Mouse (Mus musculus) cerebellum, adult 9-11 months (tissue): ENCODE results near the gene Nt5c3.

ENCODE experiments used
- DNase-seq: peaks from one replicate; pipeline ENCODE4 v3.0.0; 2022

The Nt5c3 gene

DNA sequence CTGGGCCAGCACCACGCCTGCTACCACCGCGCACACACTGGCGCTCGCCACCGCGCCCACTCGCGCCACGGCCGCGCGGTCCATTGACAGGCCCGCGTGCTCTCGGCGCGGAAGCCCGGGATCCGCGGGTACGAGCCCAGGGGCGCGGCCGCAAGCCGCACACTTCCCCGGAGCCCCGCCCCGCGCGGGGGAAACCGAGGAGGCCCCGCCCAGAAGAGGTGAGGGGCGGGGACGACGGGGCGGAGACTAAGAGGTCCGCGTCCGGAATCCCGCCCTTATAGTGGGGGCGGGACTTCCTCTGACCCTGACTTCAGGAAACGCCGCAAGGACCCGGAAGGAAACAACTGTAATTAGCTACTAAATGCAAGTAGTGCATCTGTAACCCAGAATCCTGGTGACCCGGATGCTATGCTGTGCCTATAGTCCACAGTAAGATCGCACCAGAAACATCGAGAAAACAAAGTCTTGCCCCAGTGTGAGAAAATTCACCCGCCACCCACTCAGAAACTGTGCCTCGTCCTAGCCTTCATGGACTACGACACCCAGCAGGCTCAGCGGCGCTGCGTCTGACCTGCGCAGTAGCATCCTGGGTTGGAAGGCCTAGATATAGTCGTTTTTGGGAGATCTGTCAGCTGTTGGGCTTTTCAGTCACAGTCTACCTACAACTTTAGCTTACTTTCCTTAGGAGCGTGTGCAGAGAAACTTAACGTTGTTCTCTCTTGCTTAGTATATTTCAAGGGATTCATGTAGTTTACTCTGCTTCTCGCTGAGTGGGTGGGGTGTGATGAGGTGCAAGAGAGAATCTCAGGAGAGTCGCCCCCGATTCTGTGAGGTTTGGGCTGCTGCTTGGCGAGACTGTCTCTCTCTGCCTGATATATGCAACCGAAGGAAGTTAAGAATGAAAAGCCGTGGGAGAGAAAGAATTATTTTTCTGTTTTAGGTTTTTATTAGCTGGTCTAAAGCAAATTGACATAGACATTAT, at the start of gene Nt5c3, which contains the start of gene Vmn1r4:
Nt5c3 (minus strand) TSS at position 207 of the 982 bp plus-strand sequence.
Vmn1r4 (plus strand) TSS at position 290 of the 982 bp plus-strand sequence.
- peak; percentile 96 for DNase-seq

GRCm38 (mm10) chr6:56969973-56970372, 46.2 kb upstream of the Nt5c3 start, which contains the start of gene Vmn1r5:
Gene Vmn1r5, plus strand, starts transcription at chr6:56970273.
- DNase-seq = no peak

DNA sequence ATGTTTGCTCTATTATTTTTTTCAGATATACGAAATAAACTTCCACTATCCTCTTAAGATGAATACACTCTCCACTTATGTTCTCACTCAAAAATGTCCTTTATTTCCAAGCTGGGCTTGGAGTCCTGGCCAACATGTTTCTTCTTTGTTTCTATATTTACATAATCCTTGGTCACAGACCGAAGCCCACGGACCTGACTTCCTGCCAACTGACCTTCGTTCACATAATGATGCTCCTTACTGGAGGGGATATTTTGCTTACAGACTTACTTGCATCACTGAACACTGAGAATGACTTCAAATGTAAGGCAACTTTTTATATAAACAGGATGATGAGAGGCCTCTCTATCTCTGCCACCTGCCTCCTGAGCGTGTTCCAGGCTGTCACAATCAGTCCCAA, 32.7 kb upstream of the Nt5c3 start:
- DNase-seq = no peak

- no peak for DNase-seq
Measured at GRCm38 (mm10) chr6:56934366-56934765, 10.6 kb upstream of the Nt5c3 start.

GRCm38 (mm10) chr6:56932464-56932863, 8.7 kb upstream of the Nt5c3 start:
- no peak for DNase-seq

DNA sequence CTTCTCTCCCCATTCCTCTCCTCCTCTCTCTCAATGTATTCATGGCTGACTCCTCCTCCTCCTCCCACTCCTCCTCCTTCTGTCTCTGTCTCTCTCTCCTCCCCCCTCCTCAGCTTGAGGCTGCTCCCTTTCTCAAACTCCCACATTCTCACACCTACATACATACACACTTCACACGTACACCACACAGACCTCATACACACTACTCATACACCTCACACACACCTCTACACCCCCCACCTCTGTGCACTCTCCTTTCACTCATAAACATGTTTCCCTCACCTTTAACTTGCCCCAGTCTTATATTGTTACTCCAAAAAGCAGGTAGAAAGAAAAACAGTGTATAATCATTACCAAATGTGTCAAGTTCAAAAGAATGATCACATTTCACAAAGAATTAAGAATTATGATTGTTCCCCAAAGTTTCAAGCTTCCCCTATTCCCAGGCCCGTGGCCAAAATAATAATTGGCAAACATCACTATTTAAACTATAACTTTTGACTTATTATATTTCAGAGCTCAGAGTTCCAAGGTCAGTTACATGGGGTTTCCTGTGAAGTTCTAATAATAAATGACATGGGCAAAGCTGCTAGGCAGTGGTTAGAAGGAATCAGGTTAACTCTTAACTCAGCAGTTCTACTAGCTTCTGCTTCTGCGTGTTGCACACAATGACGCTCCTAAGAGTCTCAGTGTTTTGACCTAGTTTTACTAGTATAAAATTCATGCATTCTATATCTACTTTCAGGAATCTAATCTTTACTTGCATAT, 8.1 kb upstream of the Nt5c3 start:
- no peak for DNase-seq

DNA sequence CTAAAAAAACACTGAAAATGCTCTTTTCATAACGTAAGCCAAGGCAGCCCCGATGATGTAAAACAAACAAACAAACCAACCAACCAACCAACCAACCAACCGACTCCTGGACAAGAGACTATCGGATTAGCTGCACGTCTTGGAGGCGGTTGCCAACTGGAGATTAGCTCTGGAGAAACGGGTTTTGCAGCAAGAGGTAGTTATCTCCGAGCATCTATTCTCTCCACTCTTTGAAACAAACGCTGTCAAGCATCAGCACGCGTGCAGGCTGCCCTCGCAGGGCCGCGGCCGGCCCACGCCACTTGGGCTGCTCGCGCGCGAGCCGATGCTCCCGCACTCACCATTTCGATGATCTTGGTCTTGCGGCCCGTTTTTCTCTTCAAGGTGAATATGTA, 404 bp downstream of the Nt5c3 start:
- no peak for DNase-seq

DNA sequence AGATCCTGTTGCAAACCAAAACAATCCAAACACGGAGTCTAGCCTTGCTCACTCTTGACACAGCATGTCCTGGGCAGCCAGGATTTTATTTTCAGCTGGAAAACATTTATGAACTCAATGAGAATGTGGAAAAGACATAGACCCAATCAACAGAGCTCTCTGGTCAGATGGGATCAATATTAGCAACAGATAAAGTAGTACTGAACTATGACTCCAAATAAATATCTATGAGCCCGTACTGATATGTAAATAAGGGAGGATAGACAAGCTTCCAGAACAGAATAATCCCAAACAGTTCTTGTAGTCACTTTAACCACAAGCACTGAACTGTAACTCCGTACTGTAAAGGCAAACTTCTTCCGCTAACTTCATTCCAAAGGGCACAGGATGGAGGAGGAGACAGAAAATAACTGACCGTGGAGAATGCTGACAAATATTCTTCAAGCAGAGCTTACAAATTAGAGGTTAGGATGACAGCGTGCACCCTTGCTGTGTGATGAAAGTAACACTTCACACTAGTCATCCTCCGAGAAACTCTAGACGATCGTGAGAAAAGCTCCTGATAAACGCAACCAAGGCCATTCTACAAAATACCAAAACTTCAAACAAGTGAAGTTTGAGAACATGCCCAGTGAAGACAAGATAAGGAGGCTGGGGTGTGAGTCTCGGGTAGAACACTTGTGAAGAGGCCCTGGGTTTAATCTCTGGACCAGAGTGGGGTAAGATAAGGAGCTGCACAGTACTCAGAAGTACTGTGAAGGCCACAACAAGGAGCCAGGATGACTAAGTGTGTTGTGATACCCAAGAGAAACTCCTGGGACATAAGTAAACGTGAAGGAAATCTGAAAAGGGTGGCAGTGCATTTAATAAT, 3.3 kb downstream of the Nt5c3 start:
- no peak for DNase-seq

DNA sequence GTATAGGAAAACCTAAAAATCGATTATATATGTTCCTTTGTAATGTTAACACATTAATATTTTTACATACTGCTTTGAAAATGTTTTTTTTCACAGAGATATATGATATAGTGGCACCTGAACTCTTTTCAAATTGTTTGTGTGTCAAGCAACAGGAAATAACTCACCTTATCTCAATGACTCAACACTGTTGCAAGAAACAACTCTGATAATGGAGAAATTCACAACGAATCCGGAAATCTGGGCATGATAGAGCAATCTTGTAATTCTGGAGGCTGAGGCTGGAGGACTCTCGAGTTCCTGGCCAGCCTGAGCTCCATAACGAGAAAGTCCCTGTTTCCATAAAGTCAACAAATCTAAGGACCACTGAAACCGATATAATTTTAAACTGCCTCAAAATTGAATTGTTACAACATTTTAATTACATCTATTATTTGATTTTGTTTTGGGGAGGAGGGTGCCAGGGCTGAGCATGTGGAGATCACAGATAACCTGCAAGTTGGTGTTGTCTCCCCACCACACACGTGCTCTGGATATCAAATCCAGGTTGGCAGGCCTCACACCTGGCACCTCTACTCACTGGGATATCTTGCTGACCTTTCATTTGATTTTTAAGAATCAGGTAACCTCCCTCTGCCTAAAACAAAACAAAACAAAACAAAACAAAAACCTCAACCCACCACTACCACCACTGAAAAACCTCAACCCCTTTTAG, 4.2 kb downstream of the Nt5c3 start:
- DNase-seq = no peak

DNA sequence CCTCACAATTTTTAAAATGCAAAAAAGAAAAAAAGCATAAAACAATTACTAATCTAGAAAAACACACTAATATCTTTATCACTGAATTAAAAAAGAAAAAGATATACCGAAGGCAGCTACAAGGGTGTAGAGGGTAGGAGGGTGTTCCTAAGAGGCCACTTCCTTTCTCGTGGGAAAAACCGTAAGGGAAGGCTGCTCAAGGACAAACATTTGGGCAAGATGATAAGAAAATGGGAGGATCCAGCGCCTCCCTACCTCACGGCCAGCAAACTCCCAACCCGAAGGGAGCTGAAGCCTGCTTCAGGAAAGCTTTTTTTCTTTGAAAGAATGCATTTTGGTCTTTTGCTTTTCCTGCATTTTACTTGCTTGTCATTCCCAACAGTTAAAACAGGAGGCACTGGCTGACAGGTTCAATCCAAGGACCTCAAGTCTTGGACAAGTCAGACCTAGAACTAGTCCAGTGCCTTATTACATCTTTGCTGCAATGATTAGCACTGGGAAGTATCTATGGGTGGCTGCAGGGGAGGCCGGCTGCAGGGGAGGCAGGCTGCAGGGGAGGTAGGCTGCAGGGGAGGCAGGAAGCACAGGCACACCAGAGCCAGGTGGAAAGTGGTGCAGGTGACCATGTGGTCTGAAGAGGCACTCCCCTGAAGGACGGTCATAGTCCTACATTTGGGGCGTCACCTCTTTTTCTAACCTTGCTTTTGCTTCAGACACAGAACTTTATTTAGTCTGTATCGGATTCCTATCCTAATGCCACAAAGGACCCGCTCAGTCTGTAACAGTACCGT, 6.0 kb downstream of the Nt5c3 start:
- no peak for DNase-seq

DNA sequence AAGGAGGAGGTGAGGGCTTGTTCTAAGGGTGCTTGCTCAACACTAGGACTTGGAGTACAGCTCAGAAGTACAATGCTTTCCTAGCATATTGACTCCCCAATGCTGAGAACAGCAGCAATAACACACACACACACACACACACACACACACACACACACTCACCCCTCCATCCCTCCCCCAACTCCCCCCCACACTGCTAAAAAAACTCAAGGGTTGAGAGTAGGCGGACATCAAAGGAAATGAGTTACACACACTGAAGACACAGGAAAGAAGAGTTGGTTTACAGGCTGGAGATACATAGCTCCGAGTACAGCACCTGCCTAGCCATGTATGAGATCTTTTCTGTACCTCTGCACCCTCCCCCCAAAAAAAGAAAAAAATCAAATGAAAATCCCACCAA, 7.5 kb downstream of the Nt5c3 start:
- no peak for DNase-seq

DNA sequence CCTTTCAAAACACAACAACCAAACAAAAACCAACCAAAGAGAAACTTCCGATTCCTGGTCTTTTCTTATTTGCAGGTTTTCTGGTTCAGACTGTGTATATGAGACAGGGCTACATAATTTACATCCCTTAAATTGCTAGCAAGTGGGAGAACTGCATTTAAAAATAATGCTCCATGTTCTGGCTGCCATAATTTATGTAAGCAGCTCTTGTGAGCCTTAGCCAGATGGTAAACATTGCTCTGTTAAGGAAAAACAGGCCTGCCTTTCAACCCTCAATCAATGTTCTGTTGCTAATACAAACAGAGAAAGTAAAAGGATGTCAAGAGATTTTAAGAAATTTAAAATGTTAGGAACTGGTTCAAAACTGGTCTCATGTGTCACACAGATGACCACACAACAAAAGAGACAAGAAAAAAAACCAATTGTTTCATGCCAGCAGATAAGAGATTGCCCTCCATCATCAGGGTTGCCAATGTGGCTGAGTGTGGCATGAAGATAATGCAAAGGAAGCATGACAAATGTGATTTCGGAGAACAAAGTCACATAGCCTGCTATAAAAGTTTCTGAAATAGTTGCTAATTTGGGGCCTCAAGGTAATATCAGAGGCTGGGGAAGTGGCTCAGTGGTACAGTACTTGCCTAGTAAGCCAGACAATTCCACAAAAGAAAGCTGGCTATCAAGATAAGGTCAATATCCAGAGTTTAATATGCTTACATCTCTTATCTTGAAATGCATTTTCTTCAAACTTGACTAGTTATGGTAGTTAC, 10.5 kb downstream of the Nt5c3 start:
- no peak for DNase-seq

DNA sequence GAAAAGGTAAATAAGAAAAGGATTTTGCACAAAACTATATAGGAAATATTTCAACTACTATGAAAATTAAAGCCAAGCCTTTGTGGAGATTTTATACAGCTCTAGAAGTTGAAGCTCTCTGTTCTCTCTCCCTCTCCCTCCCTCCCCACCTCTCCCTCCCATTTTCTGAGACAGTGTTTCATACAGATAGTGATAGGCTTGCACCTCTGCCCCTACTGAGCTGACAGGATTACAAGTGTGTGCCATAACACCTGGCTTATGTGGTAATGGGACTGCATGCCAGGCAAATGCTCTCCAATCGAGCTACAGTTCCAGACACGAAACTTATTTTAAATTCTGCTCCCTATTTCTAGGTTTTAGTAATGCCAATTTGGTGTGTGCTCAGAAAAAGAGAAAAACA, 12.8 kb downstream of the Nt5c3 start:
- DNase-seq = no peak

- peak; percentile 22 for DNase-seq
Measured at GRCm38 (mm10) chr6:56908912-56909311, 14.8 kb downstream of the Nt5c3 start.

GRCm38 (mm10) chr6:56908397-56908796, 15.3 kb downstream of the Nt5c3 start:
- no peak for DNase-seq

GRCm38 (mm10) chr6:56907973-56908372, 15.8 kb downstream of the Nt5c3 start:
- DNase-seq = no peak

GRCm38 (mm10) chr6:56906121-56906846, 17.4 kb downstream of the Nt5c3 start:
- DNase-seq = no peak

GRCm38 (mm10) chr6:56905486-56905885, 18.2 kb downstream of the Nt5c3 start:
- DNase-seq = no peak

DNA sequence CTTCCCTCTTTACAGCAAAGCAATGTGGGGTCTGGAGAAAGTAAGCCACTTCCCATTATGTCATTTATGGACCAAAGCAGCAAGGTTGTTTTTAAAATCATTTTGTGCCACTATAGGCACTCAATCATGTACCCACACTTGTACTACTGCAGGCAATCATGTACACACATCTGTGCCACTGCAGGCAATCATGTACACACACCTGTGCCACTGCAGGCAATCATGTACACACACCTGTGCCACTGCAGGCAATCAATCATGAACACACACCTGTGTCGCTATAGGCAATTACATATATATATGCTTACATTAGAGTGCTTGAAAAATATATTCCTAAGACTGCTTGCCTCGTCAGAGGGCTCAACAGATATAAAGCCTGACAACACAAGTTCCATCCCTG, 18.8 kb downstream of the Nt5c3 start:
- DNase-seq = no peak

- no peak for DNase-seq
Measured at GRCm38 (mm10) chr6:56904330-56904729, 19.4 kb downstream of the Nt5c3 start.
